Mouse (Mus musculus) embryonic fibroblast, embryonic 13.5 days (primary cell): ENCODE results near the gene Usp5.

ENCODE experiments used
- CTCF ChIP-seq: IDR thresholded peaks from 2 replicates; pipeline ENCODE4 v1.5.1; 2011; ENCODE audit warnings: mild to moderate bottlenecking, control low read depth, low read length, moderate library complexity, borderline replicate concordance; ENCODE audit not compliant: insufficient read depth
- POLR2A ChIP-seq: IDR thresholded peaks from 2 replicates; pipeline ENCODE4 v1.6.1; 2011; ENCODE audit warnings: low read depth, mild to moderate bottlenecking, control low read depth, low read length, moderate library complexity

DNA sequence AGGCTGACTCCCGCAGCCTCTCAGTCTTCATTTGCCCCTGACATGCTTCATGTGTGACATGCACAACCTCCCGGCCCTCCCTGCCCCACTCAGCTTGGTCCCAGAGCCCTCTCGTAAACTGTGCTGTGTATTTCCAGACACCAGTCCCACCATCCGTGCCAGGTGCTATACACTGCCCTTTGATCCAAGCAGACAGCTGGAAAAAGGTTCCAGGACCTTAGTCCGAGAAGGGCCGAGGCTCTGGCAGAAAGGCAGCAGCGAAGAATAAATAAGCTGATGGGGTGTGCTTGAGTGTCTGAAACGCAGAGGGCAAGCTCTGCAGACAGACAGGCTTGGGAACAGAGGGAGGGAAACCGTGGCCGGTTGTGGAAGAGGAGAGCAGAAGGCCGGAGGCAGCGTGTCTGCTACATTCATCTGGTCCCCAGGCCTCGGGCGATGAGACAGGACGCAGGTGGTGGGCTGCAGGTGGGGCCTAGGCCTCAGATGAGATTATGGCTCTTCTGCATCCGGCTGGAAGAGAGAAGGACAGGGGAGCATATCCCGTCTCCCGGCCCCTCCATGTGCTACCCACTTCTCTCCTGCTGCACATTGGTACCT is 36.6 kb upstream of the Usp5 start:
- TF ChIP-seq POLR2A (no peak), CTCF (no peak)
